Mouse (Mus musculus): ENCODE data around the gene Gm21983.

Gene Gm21983

GRCm38 (mm10) chr7:27185986-27186385 is 5.1 kb upstream of the Gm21983 start:
- no peak for DNase-seq (ENCODE audit: low spot score)

GRCm38 (mm10) chr7:27184964-27185363 is 4.1 kb upstream of the Gm21983 start:
- DNase-seq (ENCODE audit: low spot score) = no peak

- DNase-seq (ENCODE audit: low spot score) = no peak
Observed at GRCm38 (mm10) chr7:27182498-27182897, 1.6 kb upstream of the Gm21983 start.

GRCm38 (mm10) chr7:27180036-27180435 is 850 bp downstream of the Gm21983 start:
- no peak for DNase-seq (ENCODE audit: low spot score)

GRCm38 (mm10) chr7:27179217-27179918 is 1.5 kb downstream of the Gm21983 start:
- no peak for DNase-seq (ENCODE audit: low spot score)

GRCm38 (mm10) chr7:27178324-27179216 is 2.3 kb downstream of the Gm21983 start, which contains the start of gene Rab4b:
TSS of gene Rab4b (minus strand) at chr7:27178896.
- peak; percentile 94 for DNase-seq (ENCODE audit: low spot score)

GRCm38 (mm10) chr7:27177942-27178323 is 3.0 kb downstream of the Gm21983 start:
- DNase-seq (ENCODE audit: low spot score) = no peak

GRCm38 (mm10) chr7:27174896-27175295 is 6.0 kb downstream of the Gm21983 start:
- DNase-seq (ENCODE audit: low spot score) = no peak

- DNase-seq (ENCODE audit: low spot score) = no peak
Observed at GRCm38 (mm10) chr7:27174496-27174895, 6.4 kb downstream of the Gm21983 start.

- DNase-seq (ENCODE audit: low spot score) = no peak
Observed at GRCm38 (mm10) chr7:27170981-27171380, 9.9 kb downstream of the Gm21983 start.

GRCm38 (mm10) chr7:27168371-27168770 is 12.5 kb downstream of the Gm21983 start:
- no peak for DNase-seq (ENCODE audit: low spot score)

- no peak for DNase-seq (ENCODE audit: low spot score)
Observed at GRCm38 (mm10) chr7:27167475-27168094, 13.3 kb downstream of the Gm21983 start.

- DNase-seq (ENCODE audit: low spot score) = peak; percentile 94
Observed at GRCm38 (mm10) chr7:27166614-27167474, 14.0 kb downstream of the Gm21983 start, which contains the start of gene Egln2. TSS of gene Egln2 (minus strand) at chr7:27166802.

GRCm38 (mm10) chr7:27166229-27166613 is 14.7 kb downstream of the Gm21983 start:
- DNase-seq (ENCODE audit: low spot score) = peak; percentile 80

GRCm38 (mm10) chr7:27165696-27166095 is 15.2 kb downstream of the Gm21983 start:
- DNase-seq (ENCODE audit: low spot score) = no peak

- no peak for DNase-seq (ENCODE audit: low spot score)
Observed at GRCm38 (mm10) chr7:27165007-27165655, 15.8 kb downstream of the Gm21983 start.

- DNase-seq (ENCODE audit: low spot score) = no peak
Observed at GRCm38 (mm10) chr7:27164112-27164947, 16.6 kb downstream of the Gm21983 start.

- no peak for DNase-seq (ENCODE audit: low spot score)
Observed at GRCm38 (mm10) chr7:27163450-27163805, 17.5 kb downstream of the Gm21983 start.

GRCm38 (mm10) chr7:27162780-27163449 is 18.0 kb downstream of the Gm21983 start:
- DNase-seq (ENCODE audit: low spot score) = no peak

GRCm38 (mm10) chr7:27161744-27162143 is 19.1 kb downstream of the Gm21983 start:
- DNase-seq (ENCODE audit: low spot score) = no peak

Measured in urinary bladder, postnatal 25 days (tissue).